Mouse (Mus musculus) cerebellum, adult 2 months (tissue): ENCODE data around the gene Cps1.

Experiments used
- CTCF ChIP-seq: fragments of 200-500 bp; IDR thresholded peaks from 2 replicates; pipeline ENCODE4 v1.5.1; 2011; ENCODE audit warnings: low read depth, mild to moderate bottlenecking, control low read depth, low read length, moderate library complexity, borderline replicate concordance; ENCODE audit not compliant: insufficient read depth
- POLR2A ChIP-seq: fragments of 200-500 bp; IDR thresholded peaks from 2 replicates; pipeline ENCODE4 v1.6.1; 2011; ENCODE audit warnings: low read length, control low read depth, borderline replicate concordance; ENCODE audit not compliant: insufficient read depth

DNA sequence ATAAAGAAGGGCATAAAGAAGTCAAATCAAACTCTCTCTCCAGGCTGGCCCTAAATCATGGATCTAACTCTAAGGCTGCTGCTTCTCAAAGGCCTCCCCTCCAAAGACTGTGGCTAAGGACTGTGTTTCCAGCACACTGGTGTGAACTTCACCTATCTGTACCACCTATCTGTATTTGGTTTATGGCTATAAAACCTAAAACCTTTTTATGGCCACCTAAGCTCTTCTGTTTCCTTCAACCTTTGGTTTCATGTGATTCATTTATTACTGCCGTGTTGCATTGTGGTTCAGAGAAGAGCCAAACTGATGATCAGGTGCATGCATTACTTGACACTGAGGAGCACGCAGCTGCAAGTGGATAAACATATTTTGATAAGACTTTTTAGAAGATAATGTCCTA is 74.5 kb downstream of the Cps1 start:
- TF ChIP-seq CTCF (no peak), POLR2A (no peak)
